Mouse (Mus musculus) heart, embryonic 16.5 days (tissue): ENCODE results near the gene Enpp1. TPM values are rescaled to one million over a fixed set of nuclear protein-coding genes. Genes with fewer than 3 reads are reported as not detected.

Experiments
- ATAC-seq: fragments of 200-750 bp; cut with Nextera tagmentation; replicated peaks from 2 replicates; pipeline ENCODE4 v1.8.0; 2017; ENCODE audit warnings: moderate number of reproducible peaks; ENCODE audit not compliant: insufficient read depth, low FRiP score; ENCODE audit errors: extremely low read depth
- H3K27ac ChIP-seq: fragments of 300-500 bp; sonication (generic); 2 replicates; pipeline ENCODE4 v1.5.1; 2014; ENCODE audit warnings: mild to moderate bottlenecking, low read length, control low read depth, moderate library complexity
- H3K27me3 ChIP-seq: fragments of 300-500 bp; sonication (generic); 2 replicates; pipeline ENCODE4 v1.6.1; 2014; ENCODE audit warnings: low read length, mixed read lengths; ENCODE audit not compliant: control insufficient read depth, insufficient read depth
- H3K36me3 ChIP-seq: fragments of 300-500 bp; sonication (generic); 2 replicates; pipeline ENCODE4 v1.6.1; 2014; ENCODE audit not compliant: control insufficient read depth, insufficient read depth
- H3K4me1 ChIP-seq: fragments of 300-500 bp; sonication (generic); 2 replicates; pipeline ENCODE4 v1.6.1; 2014; ENCODE audit warnings: low read length, mixed read lengths; ENCODE audit not compliant: control insufficient read depth, insufficient read depth
- H3K4me2 ChIP-seq: fragments of 300-500 bp; sonication (generic); 2 replicates; pipeline ENCODE4 v1.6.1; 2014; ENCODE audit warnings: low read depth, mild to moderate bottlenecking, control low read depth, low read length
- H3K4me3 ChIP-seq: fragments of 300-500 bp; sonication (generic); 2 replicates; pipeline ENCODE4 v1.5.1; 2014; ENCODE audit warnings: mild to moderate bottlenecking, control low read depth, low read length
- H3K9ac ChIP-seq: fragments of 300-500 bp; sonication (generic); 2 replicates; pipeline ENCODE4 v1.6.1; 2014; ENCODE audit warnings: low read length, control low read depth
- H3K9me3 ChIP-seq: fragments of 300-500 bp; sonication (generic); replicated peaks from 2 replicates; pipeline ENCODE4 v1.6.1; 2016; ENCODE audit warnings: low read length; ENCODE audit not compliant: control insufficient read depth
- WGBS: fragments of 180-500 bp; shearing (Covaris S2); extraction: QIAGEN DNeasy Blood & Tissue Kit; methylation state at CpG from one replicate; pipeline ENCODE4 v1.1.7; 2014; 5-methylcytosine and 5-hydroxymethylcytosine counted together
- polyA plus RNA-seq: library from polyadenylated mRNA; unstranded; fragments of >200 nt; fragmentation: Nextera tagmentation; extraction: Ambion mirVana; gene quantifications from 2 replicates; pipeline ENCODE4 v1.2.1, GENCODE M21; 2015

The Enpp1 gene
- polyA plus RNA-seq, 1 experiment from 2014 or later = 3.9 TPM

DNA sequence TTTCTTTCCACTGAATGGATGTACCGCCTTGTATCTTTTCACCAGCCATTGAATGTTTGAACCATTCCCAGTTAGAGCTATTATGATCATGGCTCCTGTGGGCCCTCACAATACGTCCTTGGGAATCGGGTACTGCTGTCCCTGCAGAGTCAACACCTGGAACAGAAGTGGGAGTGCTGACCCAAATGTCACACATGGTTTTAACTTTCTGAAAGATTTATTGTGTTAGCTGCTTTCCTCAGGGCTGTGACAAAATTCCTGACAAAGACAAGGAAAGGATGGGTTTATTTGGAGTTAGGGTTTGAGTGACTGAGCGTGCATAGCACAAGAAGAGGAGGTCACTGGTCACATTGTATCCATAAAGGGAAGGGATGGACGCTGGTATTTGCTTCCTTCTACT lies 4.3 kb upstream of the Enpp1 start:
- Histone ChIP-seq H3K4me2 (no peak overlapping the region), H3K27me3 (no peaks in the 10 kb centered on the region), H3K4me3 (no peak overlapping the region), H3K9me3 (no peaks in the 10 kb centered on the region), H3K9ac (no peak overlapping the region), H3K27ac (no peak overlapping the region), H3K4me1 (0 out of 2 replicates have a peak, but pooled peaks cover 2% of the 10 kb centered on the region), H3K36me3 (no peaks in the 10 kb centered on the region)
- WGBS = 79% methylated on average over 5 of the region's 5 CpGs
- ATAC-seq = no peak

DNA sequence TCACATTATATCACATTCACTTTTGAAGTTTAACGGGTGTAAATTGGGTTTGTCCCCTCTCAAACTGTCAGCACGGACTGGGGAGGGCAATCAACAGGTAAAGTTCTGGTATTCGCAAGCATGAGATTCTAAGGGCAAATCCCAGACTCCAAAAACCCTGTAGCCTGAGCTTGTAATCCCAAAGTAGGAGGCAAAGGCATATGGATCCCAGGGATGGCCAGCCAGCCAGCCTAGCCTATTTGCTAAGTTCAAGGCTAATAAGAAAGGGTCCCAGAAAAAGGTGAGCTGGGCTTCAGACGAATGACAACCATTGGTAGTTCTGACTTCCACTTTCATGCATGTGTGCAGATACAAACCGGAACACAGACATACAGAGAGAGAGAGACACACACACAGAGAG lies 942 bp upstream of the Enpp1 start:
- Histone ChIP-seq H3K4me2 (no peak overlapping the region), H3K36me3 (no peaks in the 10 kb centered on the region), H3K27me3 (no peaks in the 10 kb centered on the region), H3K9ac (no peak overlapping the region), H3K27ac (no peak overlapping the region), H3K4me1 (peaks cover 5% of the 10 kb centered on the region), H3K9me3 (no peaks in the 10 kb centered on the region), H3K4me3 (no peak overlapping the region)
- 77% methylated on average over 5 of the region's 5 CpGs for WGBS
- ATAC-seq = no peak

DNA sequence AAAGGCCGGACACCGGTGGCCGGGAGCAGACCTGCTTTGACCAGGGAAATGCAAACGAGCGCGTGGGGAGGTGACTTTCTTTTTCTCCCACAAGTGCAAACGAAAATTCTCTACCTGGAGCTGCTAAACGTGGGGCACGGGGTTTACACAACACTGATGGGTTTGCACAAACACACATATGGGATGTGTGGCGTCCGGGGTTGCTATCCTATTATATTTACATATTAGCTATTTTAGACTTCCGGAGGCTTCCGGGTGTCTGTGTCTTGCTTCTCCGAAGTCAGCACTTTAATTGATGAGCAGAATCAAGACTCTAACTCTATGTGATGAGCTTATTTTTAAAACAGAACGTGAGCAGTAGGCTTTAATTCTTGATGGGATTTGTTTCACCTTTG lies 405 bp upstream of the Enpp1 start:
- H3K27ac ChIP-seq = peak overlapping the region; percentile 43; the same call in 1 of the 2 replicates
- H3K27me3 ChIP-seq = no peaks in the 10 kb centered on the region

DNA sequence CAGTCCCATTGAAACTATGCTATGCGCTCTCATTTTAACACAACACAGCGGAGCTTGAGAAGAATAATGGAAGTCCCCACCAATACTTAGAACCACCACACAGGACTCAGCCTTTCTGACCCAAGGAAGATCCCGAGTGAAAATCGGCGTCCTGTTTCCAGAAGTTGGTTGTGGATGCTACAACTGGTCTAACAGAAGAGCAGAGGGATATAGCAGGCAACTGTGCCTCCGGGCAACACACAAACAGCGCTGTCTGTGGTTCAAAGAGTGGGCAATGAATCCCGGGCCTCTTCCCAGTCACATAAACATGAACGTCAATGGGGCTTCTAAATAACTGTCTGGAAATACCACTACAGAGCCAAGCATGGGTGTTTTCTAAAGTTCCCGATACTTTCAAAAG lies 888 bp downstream of the Enpp1 start:
- Histone ChIP-seq H3K9me3 (no peaks in the 10 kb centered on the region), H3K4me3 (peak overlapping the region; percentile 84), H3K9ac (peak overlapping the region; percentile 83), H3K27me3 (no peaks in the 10 kb centered on the region), H3K4me1 (peaks cover 5% of the 10 kb centered on the region), H3K36me3 (no peaks in the 10 kb centered on the region), H3K27ac (no peak overlapping the region), H3K4me2 (peak overlapping the region; percentile 97)
- ATAC-seq = no peak
- 23% methylated on average over 10 of the region's 10 CpGs for WGBS

More for the DNA sequence above, 405 bp upstream of the Enpp1 start:
- 12% methylated on average over 15 of the region's 15 CpGs for WGBS
- ATAC-seq = no peak
- H3K4me1 ChIP-seq = peaks cover 5% of the 10 kb centered on the region
- H3K9me3 ChIP-seq = no peaks in the 10 kb centered on the region
- peak overlapping the region; percentile 97 for H3K4me2 ChIP-seq
- no peaks in the 10 kb centered on the region for H3K36me3 ChIP-seq
- H3K9ac ChIP-seq = peak overlapping the region; percentile 83
- H3K4me3 ChIP-seq = peak overlapping the region; percentile 84

DNA sequence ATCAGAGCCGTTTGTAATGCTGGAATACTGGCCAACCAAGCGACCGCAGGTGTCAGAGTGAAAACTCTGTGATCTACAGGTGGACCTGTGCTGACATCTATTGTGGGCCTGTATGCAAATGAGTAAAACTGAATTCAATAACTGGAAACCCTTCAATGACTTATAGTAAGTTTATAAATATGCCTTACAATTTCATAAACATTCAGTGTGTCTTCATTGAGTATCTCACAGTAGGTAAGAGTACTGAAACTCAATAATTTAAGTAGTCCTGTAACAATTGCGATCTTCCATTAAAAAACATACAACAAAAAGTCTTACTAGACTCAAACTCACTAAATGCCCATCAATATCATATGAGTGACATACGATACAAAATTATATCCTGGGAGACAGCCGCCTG lies 1.6 kb downstream of the Enpp1 start:
- Histone ChIP-seq H3K27ac (no peak overlapping the region), H3K4me2 (peak overlapping the region; percentile 97; the same call in 1 of the 2 replicates), H3K9me3 (no peaks in the 10 kb centered on the region), H3K4me3 (no peak overlapping the region), H3K4me1 (peaks cover 5% of the 10 kb centered on the region), H3K9ac (no peak overlapping the region), H3K36me3 (no peaks in the 10 kb centered on the region), H3K27me3 (no peaks in the 10 kb centered on the region)
- ATAC-seq = no peak
- 95% methylated on average over 6 of the region's 6 CpGs for WGBS

DNA sequence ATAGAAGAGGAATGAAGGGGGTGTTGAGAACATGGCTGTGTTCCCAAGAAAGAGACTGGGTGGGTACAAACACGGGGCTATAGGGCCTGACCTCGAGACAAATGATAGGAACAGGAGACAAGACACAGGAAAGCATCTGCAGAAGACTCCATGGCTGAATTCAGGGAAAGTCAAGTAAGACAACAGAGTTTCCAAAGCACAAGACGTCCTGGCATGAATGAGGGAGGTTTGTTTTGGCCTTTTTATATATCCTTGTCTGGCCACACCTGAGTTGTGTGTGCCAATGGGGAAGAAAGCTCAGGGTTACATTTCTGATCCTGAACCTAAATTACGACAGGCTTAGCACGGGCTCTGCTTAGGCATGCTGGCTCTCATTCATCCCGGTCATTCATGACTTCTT lies 4.2 kb downstream of the Enpp1 start:
- H3K27ac ChIP-seq = no peak overlapping the region
- WGBS = 76% methylated on average over 6 of the region's 6 CpGs
- H3K9ac ChIP-seq = no peak overlapping the region
- H3K4me3 ChIP-seq = no peak overlapping the region
- no peaks in the 10 kb centered on the region for H3K27me3 ChIP-seq
- ATAC-seq = no peak
- H3K36me3 ChIP-seq = no peaks in the 10 kb centered on the region
- H3K4me1 ChIP-seq = peaks cover 5% of the 10 kb centered on the region
- H3K9me3 ChIP-seq = no peaks in the 10 kb centered on the region
- no peak overlapping the region for H3K4me2 ChIP-seq

DNA sequence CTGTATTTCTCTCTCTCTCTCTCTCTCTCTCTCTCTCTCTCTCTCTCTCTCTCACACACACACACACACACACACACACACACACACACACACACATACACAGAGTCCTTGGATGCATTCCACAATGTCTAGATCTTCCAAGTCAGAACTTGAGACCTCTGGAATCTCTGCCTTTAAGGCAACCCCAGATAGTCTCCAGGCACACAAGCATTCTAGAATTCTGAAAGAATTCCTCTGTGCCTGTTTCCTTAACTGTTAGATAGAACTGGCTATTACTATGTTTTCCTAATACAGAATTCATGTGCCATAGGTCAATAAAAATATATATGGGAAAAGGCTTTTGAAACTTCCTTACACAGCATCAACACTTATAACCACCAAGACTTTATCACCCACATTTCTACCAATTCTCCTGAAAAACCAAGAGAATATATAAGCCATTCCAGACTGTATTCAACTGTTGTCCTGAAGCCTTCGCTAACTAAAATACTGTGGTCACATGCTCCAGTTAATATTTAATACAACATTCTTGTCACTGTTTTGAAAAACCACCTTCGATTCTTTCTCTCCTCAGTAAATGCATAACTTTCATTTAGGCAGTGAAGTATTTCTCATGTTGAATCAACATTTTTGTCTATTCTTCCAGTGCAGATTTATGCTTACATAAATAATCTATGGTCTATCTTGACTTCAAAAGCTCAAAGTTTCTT lies 5.4 kb downstream of the Enpp1 start:
- H3K27ac ChIP-seq = no peak overlapping the region
- H3K4me3 ChIP-seq = no peak overlapping the region
- no peak for ATAC-seq
- no peaks in the 10 kb centered on the region for H3K27me3 ChIP-seq
- 83% methylated on average over 2 of the region's 2 CpGs for WGBS
- peaks cover 3% of the 10 kb centered on the region for H3K4me1 ChIP-seq
- no peaks in the 10 kb centered on the region for H3K36me3 ChIP-seq
- H3K9ac ChIP-seq = no peak overlapping the region
- no peaks in the 10 kb centered on the region for H3K9me3 ChIP-seq
- no peak overlapping the region for H3K4me2 ChIP-seq

DNA sequence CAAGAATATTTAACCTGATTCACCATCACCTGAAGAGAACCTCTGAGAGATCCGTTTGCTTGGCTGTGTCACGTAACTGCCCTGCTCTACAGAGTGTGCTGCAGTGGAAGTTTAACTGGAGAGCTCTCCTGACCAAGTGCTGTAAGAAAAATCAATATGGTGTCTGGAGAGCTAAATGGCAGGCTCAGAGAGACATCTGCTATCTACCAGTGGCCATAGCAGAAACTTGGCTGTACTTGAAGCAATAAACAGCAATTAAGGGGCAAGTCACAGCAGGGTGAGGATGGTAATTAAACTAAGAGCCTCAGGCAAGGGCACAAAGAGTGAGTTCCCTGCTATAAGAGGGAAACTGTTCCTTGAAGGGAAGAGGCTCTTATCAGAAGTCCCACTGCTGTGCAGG lies 9.3 kb downstream of the Enpp1 start:
- Histone ChIP-seq H3K27ac (no peak overlapping the region), H3K9ac (no peak overlapping the region), H3K9me3 (no peaks in the 10 kb centered on the region), H3K36me3 (no peaks in the 10 kb centered on the region), H3K4me3 (no peak overlapping the region), H3K4me1 (no peaks in the 10 kb centered on the region), H3K27me3 (no peaks in the 10 kb centered on the region), H3K4me2 (no peak overlapping the region)
- WGBS = 86% methylated on average over 2 of the region's 2 CpGs
- no peak for ATAC-seq

DNA sequence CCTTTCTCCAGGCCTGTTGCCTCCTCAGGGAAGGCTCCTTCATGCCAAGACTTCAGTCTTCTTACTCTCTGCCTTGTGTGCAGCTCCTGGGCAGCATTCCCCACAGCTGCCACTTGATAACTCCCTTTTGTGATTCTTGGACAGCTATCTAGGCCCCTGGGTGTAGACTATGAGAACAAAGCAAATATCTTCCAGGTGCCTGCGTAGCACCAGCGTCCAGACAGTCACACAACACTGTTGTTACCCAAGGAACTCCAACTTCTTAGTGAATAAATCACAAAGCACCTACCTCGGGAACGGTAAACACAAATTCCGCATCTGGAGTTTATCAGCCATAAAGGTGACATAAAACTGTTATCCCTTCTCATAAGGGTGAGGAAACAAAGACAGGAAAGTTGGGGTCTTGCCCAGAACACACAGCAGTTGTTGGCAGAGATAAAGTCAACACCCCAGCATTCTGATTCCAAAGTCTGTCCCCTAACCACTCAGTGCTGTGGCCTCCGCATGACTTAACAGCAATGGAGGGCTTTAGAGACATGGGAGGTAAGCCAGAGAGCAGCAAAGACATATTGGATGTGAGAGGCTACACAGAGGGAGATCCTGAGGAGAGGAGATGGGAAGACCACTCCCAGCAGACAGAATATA lies 13.7 kb downstream of the Enpp1 start:
- no peaks in the 10 kb centered on the region for H3K9me3 ChIP-seq
- 49% methylated on average over 6 of the region's 6 CpGs for WGBS
- no peak overlapping the region for H3K9ac ChIP-seq
- no peak for ATAC-seq
- H3K4me2 ChIP-seq = no peak overlapping the region
- no peak overlapping the region for H3K4me3 ChIP-seq
- H3K36me3 ChIP-seq = no peaks in the 10 kb centered on the region
- no peaks in the 10 kb centered on the region for H3K27me3 ChIP-seq
- no peak overlapping the region for H3K27ac ChIP-seq
- no peaks in the 10 kb centered on the region for H3K4me1 ChIP-seq
